Mouse (Mus musculus) lung, postnatal 10 days (tissue): ENCODE measurements around the gene Olfr498.

ENCODE experiments used
- DNase-seq: peaks from one replicate; pipeline ENCODE4 v3.0.0; 2021

Olfr498 gene

DNA sequence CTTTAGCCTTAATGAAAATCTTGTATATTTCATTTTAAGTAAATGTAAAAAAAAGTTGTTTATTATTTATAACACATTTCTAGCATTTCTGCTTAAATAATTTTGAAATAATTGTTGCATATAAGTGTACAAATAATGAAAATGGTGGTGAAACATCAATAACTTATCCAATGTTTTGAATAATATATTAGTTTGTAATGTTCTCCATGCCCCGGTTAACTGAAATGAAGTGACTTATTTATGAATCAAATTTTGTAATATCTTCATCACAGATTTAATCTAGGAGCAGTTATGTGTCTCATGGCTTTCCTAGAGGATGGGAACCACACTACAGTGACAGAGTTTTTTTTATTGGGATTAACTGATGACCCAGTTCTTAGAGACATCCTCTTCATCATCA, at the start of gene Olfr498:
TSS of gene Olfr498 (plus strand) at position 301 of the 400 bp plus-strand sequence.
- DNase-seq: no peak

DNA sequence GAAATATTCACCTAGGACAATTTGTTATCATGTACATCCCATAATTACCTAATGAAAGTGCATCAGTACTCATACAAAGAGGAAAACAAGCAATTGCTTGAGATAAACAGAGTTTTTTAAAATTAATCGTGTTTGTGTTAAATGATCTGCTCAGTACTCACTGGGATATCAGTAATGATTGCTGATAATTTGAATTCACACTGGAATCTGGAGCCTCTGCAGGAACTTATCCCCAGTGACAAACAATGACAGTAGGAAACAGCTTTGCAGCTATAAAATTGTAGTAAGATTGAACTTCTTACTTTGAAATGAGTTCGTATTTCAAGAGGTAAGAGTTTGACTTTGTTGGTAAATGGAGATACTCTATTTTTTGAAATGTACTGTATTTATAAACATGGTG, 45.0 kb upstream of the Olfr498 start, which contains the start of gene Olfr497:
TSS of gene Olfr497 (plus strand) at position 301 of the 400 bp plus-strand sequence.
- no peak for DNase-seq
